Mouse (Mus musculus) liver, adult 2 months (tissue): ENCODE data around the gene Klhl8.

ENCODE experiments used
- CTCF ChIP-seq: fragments of 200-500 bp; IDR thresholded peaks from 2 replicates; pipeline ENCODE4 v1.5.1; 2011; ENCODE audit warnings: low read depth, low read length, control low read depth
- POLR2A ChIP-seq: fragments of 200-500 bp; IDR thresholded peaks from 2 replicates; pipeline ENCODE4 v1.6.1; 2011; ENCODE audit warnings: low read length, control low read depth; ENCODE audit not compliant: insufficient read depth; ENCODE audit errors: extremely low read depth

DNA sequence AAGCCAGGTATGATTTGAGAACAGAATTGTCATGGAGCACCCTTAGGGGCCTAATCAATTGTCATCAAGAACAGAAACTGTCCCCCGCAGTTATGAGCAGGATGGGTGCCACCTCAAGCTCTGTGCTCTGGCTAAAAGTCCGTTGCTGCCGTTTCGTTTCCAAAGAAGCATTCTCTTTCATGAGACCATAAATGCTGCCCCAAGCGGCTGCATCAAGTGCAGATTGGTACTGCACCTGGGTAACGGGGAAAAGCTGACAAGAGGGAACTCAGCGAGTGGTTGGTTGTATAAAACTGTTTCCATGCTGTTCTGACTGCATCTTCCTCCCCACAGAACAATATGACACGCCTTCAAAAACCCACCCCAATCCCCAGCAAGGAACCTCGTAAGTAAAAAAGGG, 92.5 kb downstream of the Klhl8 start:
- TF ChIP-seq CTCF = no peak
- no peak for TF ChIP-seq POLR2A
